Mouse (Mus musculus) limb, embryonic 14.5 days (tissue): ENCODE measurements around the gene Hoxc12. TPM values are rescaled to one million over a fixed set of nuclear protein-coding genes. Genes with fewer than 3 reads are reported as not detected.
A peak's percentile ranks its signal among the peaks of the same experiment; 100 is the strongest.

Source experiments
- ATAC-seq: fragments of 200-750 bp; cut with Nextera tagmentation; 2 replicates; pipeline ENCODE4 v1.8.0; 2017; ENCODE audit warnings: low read depth, moderate number of reproducible peaks, moderate TSS enrichment; ENCODE audit not compliant: low FRiP score
- DNase-seq: peaks from one replicate; pipeline ENCODE4 v3.0.0-alpha.2; 2015; ENCODE audit warnings: low spot score
- H3K27ac ChIP-seq: fragments of 300-500 bp; sonication (generic); replicated peaks from 2 replicates; pipeline ENCODE4 v1.5.1; 2014; ENCODE audit warnings: low read depth, mild to moderate bottlenecking, low read length, moderate library complexity, mixed read lengths
- H3K27me3 ChIP-seq: fragments of 300-500 bp; sonication (generic); 2 replicates; pipeline ENCODE4 v1.6.1; 2014; ENCODE audit warnings: low read length, mixed read lengths; ENCODE audit not compliant: control insufficient read depth, insufficient read depth
- H3K36me3 ChIP-seq: fragments of 300-500 bp; sonication (generic); 2 replicates; pipeline ENCODE4 v1.6.1; 2014; ENCODE audit warnings: mild to moderate bottlenecking, low read length, moderate library complexity, mixed read lengths; ENCODE audit not compliant: control insufficient read depth, insufficient read depth
- H3K4me1 ChIP-seq: fragments of 300-500 bp; sonication (generic); 2 replicates; pipeline ENCODE4 v1.6.1; 2014; ENCODE audit warnings: antibody characterized with exemption, low read length, mixed read lengths; ENCODE audit not compliant: control insufficient read depth, insufficient read depth
- H3K4me2 ChIP-seq: fragments of 300-500 bp; sonication (generic); replicated peaks from 2 replicates; pipeline ENCODE4 v1.6.1; 2014; ENCODE audit warnings: low read depth, mild to moderate bottlenecking, low read length, moderate library complexity; ENCODE audit not compliant: severe bottlenecking
- H3K4me3 ChIP-seq: fragments of 300-500 bp; sonication (generic); replicated peaks from 2 replicates; pipeline ENCODE4 v1.5.1; 2014; ENCODE audit warnings: low read length
- H3K9ac ChIP-seq: fragments of 300-500 bp; sonication (generic); 2 replicates; pipeline ENCODE4 v1.6.1; 2014; ENCODE audit warnings: mild to moderate bottlenecking, low read depth, low read length, moderate library complexity; ENCODE audit not compliant: severe bottlenecking
- H3K9me3 ChIP-seq: fragments of 300-500 bp; sonication (generic); 2 replicates; pipeline ENCODE4 v1.6.1; 2016; ENCODE audit warnings: low read length; ENCODE audit not compliant: control insufficient read depth
- POLR2A ChIP-seq: fragments of 200-500 bp; IDR thresholded peaks from 2 replicates; pipeline ENCODE4 v1.8.0; 2012; ENCODE audit warnings: inconsistent platforms, mild to moderate bottlenecking, moderate library complexity, borderline replicate concordance; ENCODE audit not compliant: insufficient read depth, insufficient read length; ENCODE audit errors: extremely low read depth
- WGBS: fragments of 180-500 bp; shearing (Covaris S2); extraction: QIAGEN DNeasy Blood & Tissue Kit; methylation state at CpG from one replicate; pipeline ENCODE4 v1.1.7; 2014; 5-methylcytosine and 5-hydroxymethylcytosine counted together
- polyA plus RNA-seq, 2 experiments: library from polyadenylated mRNA; depleted of rRNA in 1 of 2; stranded (reverse) in 1 of 2; unstranded in 1 of 2; fragments of >200 nt; fragmentation: Nextera tagmentation in 1 of 2; extraction: Ambion mirVana in 1 of 2; gene quantifications; 2 replicates each; pipeline versions ENCODE4 v1.2.1 to v1.2.3; 2012 to 2014

The Hoxc12 gene
- 3.6 and 4.5 TPM in 2 replicates for polyA plus RNA-seq (2012; rRNA removed)
- 4.0 and 4.2 TPM in 2 replicates for polyA plus RNA-seq (2014; fragmentation: Nextera tagmentation; extraction: Ambion mirVana)

- no peak for ATAC-seq
- H3K27me3 ChIP-seq = peaks cover 100% of the 10 kb centered on the region
- WGBS = 5% methylated on average over 31 of the region's 31 CpGs
- H3K4me1 ChIP-seq = peaks cover 5% of the 10 kb centered on the region
- H3K36me3 ChIP-seq = no peaks in the 10 kb centered on the region
- H3K27ac ChIP-seq = no peak within 1 kb of the TSS
- no peak for DNase-seq
- no peak for TF ChIP-seq POLR2A
- H3K4me2 ChIP-seq = peak within 1 kb of the TSS; percentile 18; the same call in 1 of the 2 replicates
- peak within 1 kb of the TSS; percentile 31 for H3K4me3 ChIP-seq
- no peaks in the 10 kb centered on the region for H3K9me3 ChIP-seq
- no peak within 1 kb of the TSS for H3K9ac ChIP-seq
Observed at GRCm38 (mm10) chr15:102936279-102936972, at the start of gene Hoxc12. TSS of gene Hoxc12 (plus strand) at chr15:102936757.

GRCm38 (mm10) chr15:102895115-102895514 is 41.4 kb upstream of the Hoxc12 start:
- 76% methylated on average over 6 of the region's 6 CpGs for WGBS
- Histone ChIP-seq H3K27ac (no peak overlapping the region), H3K4me3 (no peak overlapping the region), H3K36me3 (no peaks in the 10 kb centered on the region), H3K4me1 (no peaks in the 10 kb centered on the region), H3K9me3 (no peaks in the 10 kb centered on the region), H3K27me3 (no peaks in the 10 kb centered on the region), H3K9ac (no peak overlapping the region), H3K4me2 (no peak overlapping the region)
- ATAC-seq (no peak), DNase-seq (no peak)
- no peak for TF ChIP-seq POLR2A

GRCm38 (mm10) chr15:102904946-102905345 is 31.6 kb upstream of the Hoxc12 start:
- Histone ChIP-seq H3K4me2 (no peak overlapping the region), H3K9me3 (no peaks in the 10 kb centered on the region), H3K27ac (no peak overlapping the region), H3K9ac (no peak overlapping the region), H3K36me3 (no peaks in the 10 kb centered on the region), H3K27me3 (peaks cover 56% of the 10 kb centered on the region), H3K4me3 (no peak overlapping the region), H3K4me1 (no peaks in the 10 kb centered on the region)
- DNase-seq (no peak), ATAC-seq (no peak)
- WGBS = 62% methylated on average over 1 of the region's 1 CpGs
- TF ChIP-seq POLR2A = no peak

GRCm38 (mm10) chr15:102909536-102909935 is 27.0 kb upstream of the Hoxc12 start:
- Histone ChIP-seq H3K27me3 (peaks cover 85% of the 10 kb centered on the region), H3K9ac (no peak overlapping the region), H3K27ac (no peak overlapping the region), H3K9me3 (no peaks in the 10 kb centered on the region), H3K4me3 (no peak overlapping the region), H3K4me2 (no peak overlapping the region), H3K4me1 (no peaks in the 10 kb centered on the region), H3K36me3 (no peaks in the 10 kb centered on the region)
- TF ChIP-seq POLR2A = no peak
- WGBS = 7% methylated on average over 4 of the region's 4 CpGs
- DNase-seq (no peak), ATAC-seq (no peak)

GRCm38 (mm10) chr15:102910038-102910437 is 26.5 kb upstream of the Hoxc12 start:
- H3K4me2 ChIP-seq = no peak overlapping the region
- H3K36me3 ChIP-seq = no peaks in the 10 kb centered on the region
- H3K4me1 ChIP-seq = no peaks in the 10 kb centered on the region
- peaks cover 90% of the 10 kb centered on the region for H3K27me3 ChIP-seq
- no peak overlapping the region for H3K27ac ChIP-seq
- H3K4me3 ChIP-seq = no peak overlapping the region
- H3K9ac ChIP-seq = no peak overlapping the region
- 1% methylated on average over 18 of the region's 18 CpGs for WGBS
- DNase-seq (no peak), ATAC-seq (no peak)
- no peak for TF ChIP-seq POLR2A
- no peaks in the 10 kb centered on the region for H3K9me3 ChIP-seq
